Mouse (Mus musculus): ENCODE results near the gene Dennd4a.

DNA sequence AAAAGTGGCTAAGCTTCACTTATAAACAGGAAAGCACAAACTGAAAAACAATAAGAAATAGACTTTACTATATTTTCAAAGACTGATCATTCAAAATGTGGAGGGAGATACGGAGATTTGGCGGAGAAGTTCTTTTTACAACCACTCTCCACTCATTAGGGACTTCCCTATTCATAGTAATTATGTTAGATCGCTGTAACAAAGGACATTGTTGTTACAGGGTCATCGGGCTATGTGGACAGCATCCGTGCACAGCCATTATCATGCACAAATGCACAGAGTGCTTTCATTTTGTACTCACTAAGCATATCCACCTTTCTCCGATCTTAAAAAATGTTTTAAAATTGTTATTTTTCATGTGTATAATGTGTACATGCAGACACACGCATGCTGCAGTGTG lies 27.6 kb upstream of the Dennd4a start:
- TF ChIP-seq CTCF (IDR thresholded peaks at IDR 0.05; ENCODE audit: control insufficient read depth, insufficient read depth, low read length), result no peak
- TF ChIP-seq POLR2A (IDR thresholded peaks at IDR 0.05; ENCODE audit: borderline replicate concordance, control insufficient read depth, low read depth, low read length), result no peak

All from bone marrow, adult 2 months (tissue).